21 mouse cellular contexts compared by ENCODE assay signal in genomic region chr12:69441764-69442163, GRCm38 (mm10).
DNase-seq lines count a peak whose midpoint lies in the region; ATAC-seq and TF ChIP-seq lines count a peak whose summit lies in the region.
"Had no signal": no experiment of that assay in that cellular context is flagged by ENCODE, and none has a peak within 500 bp of the region (broad histone marks: within the 10 kb centered on the region; RNA-seq: fewer than 3 reads in every experiment).

No protein-coding gene starts in this region.

- H3K4me2 ChIP-seq in intestine, embryonic 15.5 days (replicated peaks): peak overlapping the region; percentile 40
- H3K4me2 ChIP-seq in intestine, postnatal 0 days (replicated peaks; ENCODE audit: low read depth): peak overlapping the region; percentile 51
- H3K4me2 ChIP-seq in stomach, embryonic 15.5 days: peak overlapping the region; percentile 22
- H3K4me2 ChIP-seq in stomach, postnatal 0 days (replicated peaks; ENCODE audit: low read depth): 0 out of 2 replicates have a peak overlapping the region, but pooled peaks have one; percentile 14
- H3K4me2 ChIP-seq in midbrain, postnatal 0 days (ENCODE audit: low read depth, low read length, poor library complexity, severe bottlenecking): no peak overlapping the region
- H3K4me2 ChIP-seq: embryonic facial prominence, embryonic 12.5 days; forebrain, embryonic 13.5 days; forebrain, embryonic 15.5 days had no signal

- peak; percentile 67 for ATAC-seq in intestine, embryonic 15.5 days
- ATAC-seq in intestine, postnatal 0 days: peak; percentile 57; the same call in 1 of the 2 replicates
- peak; percentile 20; the same call in 1 of the 2 replicates for ATAC-seq in stomach, embryonic 15.5 days (ENCODE audit: insufficient read depth, low FRiP score, low read depth)
- ATAC-seq in stomach, postnatal 0 days (ENCODE audit: low FRiP score, low TSS enrichment): peak; percentile 35; the same call in 1 of the 2 replicates
- no peak for ATAC-seq in midbrain, postnatal 0 days (ENCODE audit: low FRiP score)
- ATAC-seq: forebrain, embryonic 13.5 days; forebrain, embryonic 15.5 days had no signal

- TF ChIP-seq EP300 in stomach, postnatal 0 days (optimal IDR thresholded peaks at IDR 0.05): no peak

- no peak for TF ChIP-seq CTCF in intestine, postnatal 0 days (IDR thresholded peaks at IDR 0.05; ENCODE audit: low read depth)
- no peak for TF ChIP-seq CTCF in stomach, postnatal 0 days (IDR thresholded peaks at IDR 0.05; ENCODE audit: low read depth)
- TF ChIP-seq CTCF in layer of hippocampus, adult 2 months (conservative IDR thresholded peaks at IDR 0.05): no peak
- TF ChIP-seq CTCF in midbrain, postnatal 0 days (IDR thresholded peaks at IDR 0.05): no peak
- no peak for TF ChIP-seq CTCF in kidney, adult 2 months (conservative IDR thresholded peaks at IDR 0.05; ENCODE audit: insufficient read depth, insufficient read length, low read depth, low read length)

- H3K27ac ChIP-seq in intestine, embryonic 15.5 days: peak overlapping the region; percentile 56; the same call in 1 of the 2 replicates
- H3K27ac ChIP-seq in intestine, postnatal 0 days (ENCODE audit: low read depth, low read length): no peak overlapping the region
- peak overlapping the region; percentile 73; the same call in 1 of the 2 replicates for H3K27ac ChIP-seq in stomach, embryonic 15.5 days
- H3K27ac ChIP-seq in stomach, postnatal 0 days (replicated peaks): peak overlapping the region; percentile 78
- no peak overlapping the region for H3K27ac ChIP-seq in layer of hippocampus, adult 2 months
- H3K27ac ChIP-seq in midbrain, postnatal 0 days (ENCODE audit: low read depth, low read length): no peak overlapping the region
- H3K27ac ChIP-seq in kidney, adult 2 months (ENCODE audit: insufficient read depth, low read depth, low read length): no peak overlapping the region
- H3K27ac ChIP-seq: embryonic facial prominence, embryonic 10.5 days; embryonic facial prominence, embryonic 12.5 days; forebrain, embryonic 13.5 days; forebrain, embryonic 15.5 days had no signal

- no peaks in the 10 kb centered on the region for H3K27me3 ChIP-seq in intestine, embryonic 15.5 days (replicated peaks)
- H3K27me3 ChIP-seq in intestine, postnatal 0 days (replicated peaks; ENCODE audit: control insufficient read depth, insufficient read depth, low read length): no peaks in the 10 kb centered on the region
- H3K27me3 ChIP-seq in stomach, embryonic 15.5 days (replicated peaks): no peaks in the 10 kb centered on the region
- H3K27me3 ChIP-seq in stomach, postnatal 0 days (ENCODE audit: control insufficient read depth, insufficient read depth, low read length): no peaks in the 10 kb centered on the region
- H3K27me3 ChIP-seq in midbrain, postnatal 0 days (ENCODE audit: insufficient read depth, low read length): no peaks in the 10 kb centered on the region
- H3K27me3 ChIP-seq in kidney, adult 2 months (replicated peaks; ENCODE audit: control insufficient read depth, insufficient read depth, low read length): no peaks in the 10 kb centered on the region
- H3K27me3 ChIP-seq: embryonic facial prominence, embryonic 12.5 days; forebrain, embryonic 13.5 days; forebrain, embryonic 15.5 days had no signal

- 58% methylated on average over 4 of the region's 4 CpGs for WGBS in intestine, embryonic 15.5 days
- WGBS in intestine, postnatal 0 days: 35% methylated on average over 4 of the region's 4 CpGs
- 71% methylated on average over 4 of the region's 4 CpGs for WGBS in stomach, embryonic 15.5 days
- WGBS in stomach, postnatal 0 days: 58% methylated on average over 4 of the region's 4 CpGs
- 86% methylated on average over 4 of the region's 4 CpGs for WGBS in midbrain, postnatal 0 days
- WGBS in kidney, adult 2 months: 74% methylated on average over 4 of the region's 4 CpGs

- no peak for TF ChIP-seq POLR2A in kidney, adult 2 months (IDR thresholded peaks at IDR 0.05; ENCODE audit: low read depth, low read length)

- no peaks in the 10 kb centered on the region for H3K36me3 ChIP-seq in intestine, embryonic 15.5 days
- no peaks in the 10 kb centered on the region for H3K36me3 ChIP-seq in intestine, postnatal 0 days (ENCODE audit: control insufficient read depth, insufficient read depth)
- no peaks in the 10 kb centered on the region for H3K36me3 ChIP-seq in stomach, embryonic 15.5 days
- no peaks in the 10 kb centered on the region for H3K36me3 ChIP-seq in stomach, postnatal 0 days (ENCODE audit: control insufficient read depth, insufficient read depth, low read length)
- no peaks in the 10 kb centered on the region for H3K36me3 ChIP-seq in midbrain, postnatal 0 days (ENCODE audit: insufficient read depth, low read length)
- H3K36me3 ChIP-seq in kidney, adult 2 months (ENCODE audit: control insufficient read depth, insufficient read depth, low read length): no peaks in the 10 kb centered on the region
- H3K36me3 ChIP-seq: embryonic facial prominence, embryonic 10.5 days; embryonic facial prominence, embryonic 12.5 days; forebrain, embryonic 15.5 days had no signal

- no peaks in the 10 kb centered on the region for H3K9me3 ChIP-seq in intestine, embryonic 15.5 days
- no peaks in the 10 kb centered on the region for H3K9me3 ChIP-seq in intestine, postnatal 0 days (ENCODE audit: control insufficient read depth)
- no peaks in the 10 kb centered on the region for H3K9me3 ChIP-seq in stomach, embryonic 15.5 days
- no peaks in the 10 kb centered on the region for H3K9me3 ChIP-seq in stomach, postnatal 0 days (ENCODE audit: control insufficient read depth, low read length)
- no peaks in the 10 kb centered on the region for H3K9me3 ChIP-seq in midbrain, postnatal 0 days (ENCODE audit: low read length)
- H3K9me3 ChIP-seq: embryonic facial prominence, embryonic 10.5 days; embryonic facial prominence, embryonic 12.5 days; forebrain, embryonic 13.5 days; forebrain, embryonic 15.5 days had no signal

- H3K4me1 ChIP-seq in intestine, embryonic 15.5 days (replicated peaks): peaks cover 11% of the 10 kb centered on the region
- peaks cover 7% of the 10 kb centered on the region; the same call in 1 of the 2 replicates for H3K4me1 ChIP-seq in intestine, postnatal 0 days (replicated peaks; ENCODE audit: control insufficient read depth, insufficient read depth, low read length)
- peaks cover 9% of the 10 kb centered on the region for H3K4me1 ChIP-seq in stomach, embryonic 15.5 days
- H3K4me1 ChIP-seq in stomach, postnatal 0 days (replicated peaks; ENCODE audit: control insufficient read depth, insufficient read depth): no peaks in the 10 kb centered on the region
- H3K4me1 ChIP-seq in midbrain, postnatal 0 days (ENCODE audit: insufficient read depth, low read length): peaks cover 6% of the 10 kb centered on the region; the same call in 1 of the 2 replicates
- H3K4me1 ChIP-seq in kidney, adult 2 months (ENCODE audit: control insufficient read depth, insufficient read depth, low read length): peaks cover 7% of the 10 kb centered on the region; the same call in 1 of the 2 replicates

- no peak overlapping the region for H3K4me3 ChIP-seq in intestine, embryonic 15.5 days (replicated peaks)
- no peak overlapping the region for H3K4me3 ChIP-seq in intestine, postnatal 0 days (ENCODE audit: low read depth, low read length)
- H3K4me3 ChIP-seq in stomach, embryonic 15.5 days (replicated peaks): no peak overlapping the region
- no peak overlapping the region for H3K4me3 ChIP-seq in stomach, postnatal 0 days (ENCODE audit: low read depth, low read length)
- no peak overlapping the region for H3K4me3 ChIP-seq in layer of hippocampus, adult 2 months
- H3K4me3 ChIP-seq in midbrain, postnatal 0 days (ENCODE audit: low read depth, low read length): no peak overlapping the region
- no peak overlapping the region for H3K4me3 ChIP-seq in kidney, adult 2 months (ENCODE audit: insufficient read depth, low read depth, low read length)
- H3K4me3 ChIP-seq: embryonic facial prominence, embryonic 10.5 days; embryonic facial prominence, embryonic 12.5 days; forebrain, embryonic 13.5 days; forebrain, embryonic 15.5 days had no signal

- no peak overlapping the region for H3K9ac ChIP-seq in intestine, embryonic 15.5 days
- no peak overlapping the region for H3K9ac ChIP-seq in intestine, postnatal 0 days (ENCODE audit: low read depth, low read length)
- H3K9ac ChIP-seq in stomach, embryonic 15.5 days: no peak overlapping the region
- H3K9ac ChIP-seq in stomach, postnatal 0 days (ENCODE audit: low read length): no peak overlapping the region
- no peak overlapping the region for H3K9ac ChIP-seq in midbrain, postnatal 0 days (replicated peaks; ENCODE audit: low read length, poor library complexity, severe bottlenecking)
- H3K9ac ChIP-seq: embryonic facial prominence, embryonic 12.5 days; forebrain, embryonic 13.5 days; forebrain, embryonic 15.5 days had no signal

- DNase-seq in stomach, postnatal 0 days (ENCODE audit: low spot score): peak; percentile 32
- DNase-seq in layer of hippocampus, adult 2 months (ENCODE audit: low spot score in 2 of 2): no peak
- DNase-seq in midbrain, postnatal 0 days (ENCODE audit: low spot score): no peak
- no peak for DNase-seq in cerebellum, postnatal 4 days (ENCODE audit: low spot score in 2 of 2)
- DNase-seq in kidney, adult 2 months: no peak
- DNase-seq: adrenal gland, adult 2 months; adrenal gland, postnatal 10 days; adrenal gland, postnatal 25 days; cerebellum, adult 11 months; cerebellum, adult 18-20 months; cerebellum, adult 8-10 months; cerebellum, adult 9-11 months; cerebellum, postnatal 14 days; cerebellum, postnatal 36 days had no signal

Comparison
In these comparisons a context has a peak if more than half of its experiments do, and no peak if none do; other contexts are left out.
1. H3K27ac ChIP-seq: peak in intestine, embryonic 15.5 days (single experiment), stomach, embryonic 15.5 days (single experiment) and stomach, postnatal 0 days (single experiment); none in intestine, postnatal 0 days (single experiment), layer of hippocampus, adult 2 months (single experiment), midbrain, postnatal 0 days (single experiment) and kidney, adult 2 months (single experiment).